ENCODE assay signal across 11 mouse cellular contexts in genomic region chr4:130914011-130914410, GRCm38 (mm10). TPM values are rescaled to one million over a fixed set of nuclear protein-coding genes. Genes with fewer than 3 reads are reported as not detected.
A peak's percentile ranks its signal among the peaks of the same experiment; 100 is the strongest.
DNase-seq lines count a peak whose midpoint lies in the region; ATAC-seq and TF ChIP-seq lines count a peak whose summit lies in the region.
"Had no signal": no experiment of that assay in that cellular context is flagged by ENCODE, and none has a peak within 500 bp of the region (broad histone marks: within the 10 kb centered on the region; RNA-seq: fewer than 3 reads in every experiment).

No protein-coding gene starts in this region.

- no peaks in the 10 kb centered on the region for H3K9me3 ChIP-seq in kidney, embryonic 16.5 days (ENCODE audit: low read length)
- H3K9me3 ChIP-seq: limb, embryonic 12.5 days had no signal

- DNase-seq in kidney, adult 2 months = peak; percentile 22
- DNase-seq in lung, postnatal 36 days = peak; percentile 61
- DNase-seq in thymus, adult 2 months = peak; percentile 73
- no peak for DNase-seq in adrenal gland, adult 18-20 months (ENCODE audit: low spot score in 2 of 2)
- no peak for DNase-seq in MN1 (ENCODE audit: low spot score)
- DNase-seq in cerebellum, postnatal 10 days = no peak

- no peak overlapping the region for H3K27ac ChIP-seq in kidney, adult 2 months (ENCODE audit: insufficient read depth, low read depth, low read length)
- no peak overlapping the region for H3K27ac ChIP-seq in kidney, embryonic 16.5 days (ENCODE audit: low read length)
- peak overlapping the region; percentile 98 for H3K27ac ChIP-seq in thymus, adult 2 months (ENCODE audit: control insufficient read depth, insufficient read depth, low read length)
- H3K27ac ChIP-seq: limb, embryonic 12.5 days had no signal

- no peaks in the 10 kb centered on the region for H3K36me3 ChIP-seq in kidney, adult 2 months (ENCODE audit: control insufficient read depth, insufficient read depth, low read length)
- H3K36me3 ChIP-seq in kidney, embryonic 16.5 days (ENCODE audit: insufficient read depth, low read length) = no peaks in the 10 kb centered on the region
- H3K36me3 ChIP-seq in thymus, adult 2 months (ENCODE audit: control insufficient read depth, insufficient read depth, low read length) = no peaks in the 10 kb centered on the region; the same call in 1 of the 2 replicates
- H3K36me3 ChIP-seq: limb, embryonic 12.5 days had no signal

- no peak overlapping the region for H3K4me3 ChIP-seq in kidney, adult 2 months (ENCODE audit: insufficient read depth, low read depth, low read length)
- H3K4me3 ChIP-seq in kidney, embryonic 16.5 days (ENCODE audit: low read length) = no peak overlapping the region
- H3K4me3 ChIP-seq in thymus, adult 2 months (ENCODE audit: control insufficient read depth, insufficient read depth, low read length) = peak overlapping the region; percentile 95
- H3K4me3 ChIP-seq: limb, embryonic 12.5 days had no signal

- ATAC-seq in kidney, embryonic 16.5 days (ENCODE audit: low FRiP score, low TSS enrichment) = no peak
- ATAC-seq in activated CD4-positive, CD25-positive, alpha-beta regulatory T cell, adult 4 months = peak; percentile 74

- TF ChIP-seq CTCF in kidney, adult 2 months (conservative IDR thresholded peaks at IDR 0.05; ENCODE audit: insufficient read depth, insufficient read length, low read depth, low read length) = no peak
- TF ChIP-seq CTCF in thymus, adult 2 months (IDR thresholded peaks at IDR 0.05; ENCODE audit: borderline replicate concordance, control insufficient read depth, extremely low read depth, insufficient read depth, low read length, poor library complexity) = no peak

- H3K9ac ChIP-seq in kidney, embryonic 16.5 days (replicated peaks; ENCODE audit: low read length) = no peak overlapping the region
- H3K9ac ChIP-seq: limb, embryonic 12.5 days had no signal

- no peaks in the 10 kb centered on the region for H3K4me1 ChIP-seq in kidney, adult 2 months (ENCODE audit: control insufficient read depth, insufficient read depth, low read length)
- H3K4me1 ChIP-seq in kidney, embryonic 16.5 days (ENCODE audit: insufficient read depth, low read length) = peaks cover 5% of the 10 kb centered on the region; the same call in 1 of the 2 replicates
- H3K4me1 ChIP-seq in thymus, adult 2 months (replicated peaks; ENCODE audit: control insufficient read depth, insufficient read depth, low read length) = peaks cover 68% of the 10 kb centered on the region

- H3K27me3 ChIP-seq in kidney, adult 2 months (replicated peaks; ENCODE audit: control insufficient read depth, insufficient read depth, low read length) = no peaks in the 10 kb centered on the region
- no peaks in the 10 kb centered on the region for H3K27me3 ChIP-seq in kidney, embryonic 16.5 days (ENCODE audit: insufficient read depth, low read length)
- no peaks in the 10 kb centered on the region for H3K27me3 ChIP-seq in thymus, adult 2 months (ENCODE audit: control insufficient read depth, insufficient read depth, low read length)
- H3K27me3 ChIP-seq: limb, embryonic 12.5 days had no signal

- no peak for TF ChIP-seq POLR2A in kidney, adult 2 months (IDR thresholded peaks at IDR 0.05; ENCODE audit: low read depth, low read length)
- TF ChIP-seq POLR2A in thymus, adult 2 months (IDR thresholded peaks at IDR 0.05; ENCODE audit: control insufficient read depth, extremely low read depth, insufficient read depth, low read length, poor library complexity) = peak; percentile 62; the same call in 1 of the 2 replicates

- 83% methylated on average over 4 of the region's 4 CpGs for WGBS in kidney, adult 2 months
- WGBS in kidney, embryonic 16.5 days = 83% methylated on average over 4 of the region's 4 CpGs
- 7% methylated on average over 4 of the region's 4 CpGs for WGBS in thymus, adult 2 months

- H3K4me2 ChIP-seq in kidney, embryonic 16.5 days (replicated peaks; ENCODE audit: low read depth, low read length) = no peak overlapping the region

RNA-seq across cellular contexts. Expression of gene Laptm5, which starts 1.1 kb away (rescaled TPM):
- polyA plus RNA-seq in kidney, adult 2 months (2012; rRNA removed) = 35.6 and 79.8 TPM in 2 replicates
- 21.6 and 25.9 TPM in 2 replicates for polyA plus RNA-seq in kidney, embryonic 16.5 days (2015; fragmentation: Nextera tagmentation; extraction: Ambion mirVana)
- polyA plus RNA-seq in activated CD4-positive, CD25-positive, alpha-beta regulatory T cell, adult 4 months (2017; shearing (Covaris generic)) = 1,000 to 10,000 TPM; 1,545 to 2,139 TPM
- polyA plus RNA-seq in thymus, adult 2 months (2012; rRNA removed) = 1,867 and 1,969 TPM in 2 replicates
- 10 to 100 TPM; 25.1 to 54.6 TPM for total RNA-seq in adrenal gland, adult 18-20 months (2021)

RNA-seq across cellular contexts. Expression of gene Matn1, which starts 30.2 kb away (rescaled TPM):
- 0.06 TPM in 1 of 2 replicates, not detected in the other for polyA plus RNA-seq in kidney, adult 2 months (2012; rRNA removed)
- 0.52 and 0.59 TPM in 2 replicates for polyA plus RNA-seq in kidney, embryonic 16.5 days (2015; fragmentation: Nextera tagmentation; extraction: Ambion mirVana)
- under 1 TPM in 1 of 2 experiments, not detected in 1; 0.23 TPM for polyA plus RNA-seq in activated CD4-positive, CD25-positive, alpha-beta regulatory T cell, adult 4 months (2017; shearing (Covaris generic))
- polyA plus RNA-seq in thymus, adult 2 months (2012; rRNA removed) = 2.1 and 2.2 TPM in 2 replicates
- total RNA-seq in adrenal gland, adult 18-20 months (2021) = not detected
- total RNA-seq: adrenal gland, postnatal 36 days had no signal
- polyA plus RNA-seq: gonadal fat pad, adult 2 months had no signal

Comparison
In these comparisons a context has a peak if more than half of its experiments do, and no peak if none do; other contexts are left out.
1. DNase-seq: peak in kidney, adult 2 months (single experiment), lung, postnatal 36 days (single experiment) and thymus, adult 2 months (single experiment); none in adrenal gland, adult 18-20 months (0 of 2), MN1 (single experiment) and cerebellum, postnatal 10 days (0 of 2).
2. RNA of gene Laptm5, which starts 1.1 kb away (polyA plus RNA-seq): 1,545 to 2,139 TPM in activated CD4-positive, CD25-positive, alpha-beta regulatory T cell, adult 4 months and 1,867 to 1,969 TPM in thymus, adult 2 months; 35.6 to 79.8 TPM in kidney, adult 2 months and 21.6 to 25.9 TPM in kidney, embryonic 16.5 days; every median in the first group is over 10 times any median in the second.